Mouse (Mus musculus) heart, postnatal 0 days (tissue): ENCODE data around the gene Pparg.

Experiments used
- CTCF ChIP-seq: IDR thresholded peaks from 2 replicates; pipeline ENCODE4 v1.5.1; 2016; ENCODE audit warnings: antibody characterized with exemption, control low read depth, low read depth
- EP300 ChIP-seq: IDR thresholded peaks from 2 replicates; pipeline ENCODE4 v1.6.1; 2016; ENCODE audit warnings: antibody characterized with exemption, low read depth

- TF ChIP-seq EP300 (no peak), CTCF (no peak)
Observed at GRCm38 (mm10) chr6:115462743-115463337, 102.1 kb downstream of the Pparg start.
